Mouse (Mus musculus) gastrocnemius, adult 2 months (tissue): ENCODE data around the gene Pnkd. TPM values are rescaled to one million over a fixed set of nuclear protein-coding genes. Genes with fewer than 3 reads are reported as not detected.
A peak's percentile ranks its signal among the peaks of the same experiment; 100 is the strongest.

Experiments
- DNase-seq: peaks from one replicate; pipeline ENCODE4 v3.0.0; 2022
- H3K27ac ChIP-seq: fragments of 200-600 bp; 2 replicates; pipeline ENCODE4 v1.8.1; 2022; ENCODE audit warnings: mild to moderate bottlenecking
- H3K4me3 ChIP-seq: fragments of 200-600 bp; 2 replicates; pipeline ENCODE4 v1.8.1; 2022; ENCODE audit warnings: mild to moderate bottlenecking, moderate library complexity
- CTCF ChIP-seq: fragments of 200-600 bp; IDR thresholded peaks from 2 replicates; pipeline ENCODE4 v1.8.1; 2022; ENCODE audit warnings: antibody characterized with exemption, mild to moderate bottlenecking, moderate library complexity
- intact Hi-C: fragments of 180-260 bp; cut with DNase I; formaldehyde crosslinking; loops from one replicate; pipeline ENCODE4 v1.15.1; 2025
- total RNA-seq, 2 experiments: library from RNA; stranded (reverse); gene quantifications; 2 replicates each; pipeline ENCODE4 v1.2.3; 2021

Gene Pnkd
- total RNA-seq, 2 experiments from 2014 or later = 45.4 to 70.5 TPM

DNA sequence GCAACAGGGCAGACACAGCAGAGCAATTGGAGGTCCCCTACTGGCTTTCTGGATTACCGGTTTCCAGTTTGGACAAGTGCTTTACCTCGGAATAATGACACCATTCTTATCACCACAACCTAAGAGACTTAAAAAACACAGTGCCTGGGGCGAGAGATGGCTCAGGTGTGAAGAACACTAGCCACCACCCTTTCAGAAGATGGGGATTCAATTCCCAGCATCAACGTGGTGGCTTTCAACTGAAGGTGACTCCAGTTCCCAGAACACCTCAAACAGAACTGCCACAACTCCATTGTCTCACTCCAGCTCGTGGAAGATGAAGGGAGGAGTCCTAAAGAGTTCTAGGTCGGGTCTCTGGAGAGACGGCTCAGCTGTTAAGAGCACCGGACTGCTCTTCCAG is 100.8 kb downstream of the Pnkd start:
- intact Hi-C loops = loop anchor here (5.0 kb wide), 1 partner anchor 178 kb away; no protein-coding TSS in a partner anchor
- TF ChIP-seq CTCF = no peak
- Histone ChIP-seq H3K4me3 (no peak overlapping the region), H3K27ac (peak overlapping the region; percentile 98; the same call in 1 of the 2 replicates)
- no peak for DNase-seq

DNA sequence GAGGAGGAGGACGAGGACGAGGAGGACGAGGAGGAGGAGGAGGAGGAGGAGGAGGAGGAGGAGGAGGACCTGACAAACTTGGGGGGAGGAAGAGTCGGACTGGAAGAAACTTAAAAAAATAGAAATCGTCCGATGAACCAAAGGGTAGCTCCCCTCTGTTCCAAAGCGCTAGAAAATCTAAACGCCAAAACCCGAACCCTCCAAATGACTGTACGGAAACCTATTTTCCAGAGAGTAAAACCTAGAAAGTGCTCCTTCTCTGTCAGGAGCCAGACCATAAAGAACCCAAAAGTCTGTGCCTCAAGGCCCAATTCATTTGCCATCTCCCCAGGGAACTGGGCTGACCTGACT is 101.6 kb downstream of the Pnkd start:
- no peak for DNase-seq
- TF ChIP-seq CTCF = no peak
- intact Hi-C loops = loop anchor here (5.0 kb wide), 1 partner anchor 179 kb away; no protein-coding TSS in a partner anchor
- Histone ChIP-seq H3K4me3 (peak overlapping the region; percentile 69), H3K27ac (peak overlapping the region; percentile 98)

DNA sequence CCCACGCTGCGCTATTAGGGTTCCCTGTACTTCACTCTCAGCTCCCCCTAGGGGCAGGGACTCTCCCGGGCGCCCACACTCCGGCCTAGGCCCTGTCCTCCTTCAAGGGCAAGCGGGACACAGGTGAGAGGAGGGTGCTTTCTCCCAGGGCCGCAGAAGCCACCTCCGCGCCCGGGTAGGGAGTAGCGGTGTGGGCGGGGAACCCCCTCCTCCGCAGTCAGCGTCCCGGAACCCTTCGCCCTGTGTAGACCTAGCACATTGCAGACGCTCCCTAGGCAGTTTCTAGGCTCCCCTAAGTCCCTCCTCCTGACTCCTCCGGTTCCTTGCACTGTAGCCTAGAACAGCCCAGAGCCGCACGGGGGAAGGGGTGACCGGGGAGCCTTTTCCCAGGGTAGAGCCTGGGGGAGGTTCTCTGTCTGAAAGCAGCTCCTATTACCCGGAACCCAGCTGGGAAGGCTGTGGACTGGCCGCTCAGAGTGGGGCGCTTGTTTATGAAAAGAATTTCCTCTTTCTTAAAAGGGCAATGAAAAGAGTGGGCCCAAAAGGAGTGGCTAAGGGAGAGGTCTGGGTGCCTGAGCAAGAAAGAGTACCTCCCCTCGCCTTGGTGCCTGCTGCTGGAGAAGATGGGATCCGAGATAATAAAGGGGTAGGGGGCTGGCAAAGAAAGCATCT is 102.1 kb downstream of the Pnkd start:
- DNase-seq = peak; percentile 95
- Histone ChIP-seq H3K4me3 (peak overlapping the region; percentile 69), H3K27ac (peak overlapping the region; percentile 98)
- intact Hi-C loops = loop anchor here (5.0 kb wide), 1 partner anchor 180 kb away; no protein-coding TSS in a partner anchor
- peak; percentile 77 for TF ChIP-seq CTCF

DNA sequence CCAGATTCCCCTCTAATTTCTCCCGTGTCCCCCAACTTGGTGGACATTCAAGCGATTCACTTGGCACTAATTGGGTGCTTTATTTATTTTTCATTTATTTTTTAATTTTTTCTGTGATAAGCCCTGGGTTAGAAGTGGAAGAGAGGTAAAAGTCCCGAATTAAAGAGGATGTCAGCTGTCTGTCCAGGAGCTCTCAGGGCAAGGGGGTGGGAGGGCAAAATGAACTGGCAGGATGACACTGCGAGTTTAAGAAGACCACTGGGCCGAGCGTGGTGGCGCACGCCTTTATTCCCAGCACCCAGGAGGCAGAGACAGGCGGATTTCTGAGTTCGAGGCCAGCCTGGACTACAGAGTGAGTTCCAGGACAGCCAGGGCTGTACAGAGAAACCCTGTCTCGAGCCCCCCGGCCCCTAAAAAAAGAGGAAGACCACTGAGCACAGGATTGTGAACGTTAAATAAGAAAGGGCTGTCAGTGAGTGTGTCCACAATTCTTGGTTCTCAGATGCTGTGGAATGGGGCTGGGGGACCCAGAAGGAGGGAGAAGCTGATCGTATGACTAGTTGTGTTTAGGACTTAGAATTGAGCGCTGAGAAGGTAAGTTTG is 102.8 kb downstream of the Pnkd start:
- peak overlapping the region; percentile 69 for H3K4me3 ChIP-seq
- intact Hi-C loops = loop anchor here (5.0 kb wide), 1 partner anchor 180 kb away; no protein-coding TSS in a partner anchor
- no peak for DNase-seq
- no peak for TF ChIP-seq CTCF
- H3K27ac ChIP-seq = peak overlapping the region; percentile 98

DNA sequence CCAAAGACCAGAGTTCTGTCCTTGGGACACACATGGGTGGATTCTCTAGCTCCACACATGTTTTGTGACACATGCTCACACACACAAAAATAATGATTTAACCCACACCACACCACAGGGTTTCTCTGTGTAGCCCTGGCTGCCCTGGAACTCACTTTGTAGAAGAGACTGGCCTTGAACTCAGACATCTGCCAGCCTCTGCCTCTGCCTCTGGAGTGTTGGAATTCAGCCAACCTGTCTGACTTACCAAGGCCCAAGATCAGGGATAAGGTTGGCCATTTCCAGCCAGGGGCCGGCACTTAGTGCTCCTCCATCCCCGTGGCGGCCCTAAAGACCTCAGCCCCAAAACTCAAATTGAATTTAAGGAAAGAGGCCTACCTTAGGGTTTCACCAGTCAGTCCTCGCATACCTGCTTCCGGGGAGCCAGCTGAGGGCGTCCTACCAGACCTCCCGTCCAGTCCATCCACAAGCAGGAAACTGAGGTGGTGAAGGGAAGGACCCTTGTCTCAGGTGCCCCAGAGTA is 103.7 kb downstream of the Pnkd start:
- intact Hi-C loops = loop anchor here (5.0 kb wide), 1 partner anchor 181 kb away; no protein-coding TSS in a partner anchor
- no peak for DNase-seq
- no peak for TF ChIP-seq CTCF
- Histone ChIP-seq H3K4me3 (no peak overlapping the region), H3K27ac (peak overlapping the region; percentile 98)

DNA sequence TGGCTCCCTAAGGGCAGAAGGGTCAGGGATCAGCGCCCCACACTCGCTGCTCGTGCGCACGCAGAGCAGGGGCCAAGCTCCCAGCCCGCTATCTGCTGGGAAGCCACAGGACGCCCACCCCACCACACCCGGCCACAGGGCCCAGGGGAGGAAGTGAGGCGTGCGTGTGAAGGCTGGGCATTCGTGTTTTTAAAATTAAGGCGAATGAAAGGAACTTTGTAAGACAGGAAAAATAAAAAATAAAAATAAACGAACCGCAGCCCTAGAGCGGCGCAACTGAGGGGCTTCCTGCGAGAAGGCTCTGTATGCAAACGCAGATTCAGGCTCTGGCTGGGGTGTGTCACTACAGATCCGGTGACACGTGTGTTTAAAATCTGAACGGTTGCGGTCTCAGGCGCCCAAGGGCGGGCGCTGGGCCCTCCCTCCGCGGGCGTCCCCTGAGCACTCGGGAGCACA is 105.1 kb downstream of the Pnkd start:
- Histone ChIP-seq H3K27ac (peak overlapping the region; percentile 98), H3K4me3 (peak overlapping the region; percentile 99)
- intact Hi-C loops = loop anchor here (5.0 to 10.0 kb wide), 2 partner anchors 183 to 925 kb away; partner anchors contain the start of gene Dnpep
- no peak for TF ChIP-seq CTCF
- peak; percentile 58 for DNase-seq

DNA sequence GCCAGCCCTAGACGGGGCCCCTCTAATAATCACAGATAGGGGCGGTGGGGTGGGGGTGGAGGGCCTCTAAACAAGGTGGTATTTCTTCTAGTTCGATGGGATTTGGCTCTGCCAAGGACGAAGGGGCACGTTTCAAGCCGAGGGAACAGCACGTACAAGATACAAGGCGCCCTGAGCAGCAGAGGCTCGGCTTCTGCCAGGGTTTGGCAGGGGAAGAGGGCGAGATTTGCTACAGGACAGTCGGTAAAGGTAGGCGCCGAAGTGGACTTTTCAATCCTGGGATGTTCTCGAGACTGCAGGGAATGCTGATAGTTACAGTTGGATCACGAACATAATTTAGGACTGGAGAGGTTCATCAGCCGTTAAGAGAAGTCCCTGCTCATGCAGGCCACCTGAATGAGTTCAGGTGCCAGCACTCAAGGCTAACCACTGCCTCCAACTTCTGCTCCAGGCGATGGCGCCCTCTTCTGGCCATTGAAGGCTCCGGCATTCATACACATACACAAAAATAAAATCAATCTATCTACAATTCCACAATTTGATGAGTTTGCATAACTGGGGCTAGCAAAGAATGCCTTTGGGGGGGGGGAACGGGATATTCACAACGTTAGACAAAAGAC is 105.7 kb downstream of the Pnkd start:
- intact Hi-C loops = loop anchor here (10.0 kb wide), 1 partner anchor 924 kb away; the partner anchor contains the start of gene Dnpep
- TF ChIP-seq CTCF = peak; percentile 77
- Histone ChIP-seq H3K4me3 (peak overlapping the region; percentile 99), H3K27ac (peak overlapping the region; percentile 98)
- DNase-seq = peak; percentile 81

DNA sequence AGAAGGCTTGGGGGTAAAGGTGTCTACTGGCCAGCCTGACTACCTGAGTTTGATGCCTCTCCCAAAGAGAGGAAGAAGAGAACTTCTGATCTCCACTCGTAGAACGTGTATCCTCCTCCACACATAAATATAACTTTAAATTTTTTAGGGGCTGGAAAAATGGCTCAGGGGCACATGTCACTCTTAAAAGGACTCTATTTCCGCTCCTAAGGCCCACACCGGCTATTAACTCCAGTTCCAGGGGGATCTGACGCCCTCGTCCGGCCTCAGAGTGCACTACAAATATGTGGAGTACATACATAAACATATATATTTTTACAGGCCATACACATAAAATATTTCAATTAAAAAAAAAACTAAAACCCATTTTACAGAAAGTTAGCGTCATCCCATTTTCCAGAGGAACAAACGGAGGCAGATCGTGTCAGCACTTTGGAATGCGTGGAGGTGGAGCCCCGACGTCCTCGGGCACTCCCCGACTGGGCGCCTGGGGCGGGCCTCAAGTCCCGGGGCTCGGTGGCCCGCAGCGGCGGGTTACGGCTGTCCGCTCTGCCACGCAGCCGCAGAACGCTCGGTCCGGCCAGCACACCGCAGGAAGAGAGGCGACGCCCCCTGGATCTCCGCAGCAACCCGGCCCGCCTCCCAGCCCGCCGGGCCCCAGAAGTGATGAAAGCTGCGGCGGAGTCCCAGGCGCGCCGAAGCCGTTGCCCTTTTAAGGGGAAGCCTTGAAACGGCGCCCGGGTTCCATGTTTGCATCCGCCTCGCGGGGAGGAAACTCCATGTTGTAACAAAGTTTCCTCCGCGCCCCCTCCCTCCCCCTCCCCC is 106.4 kb downstream of the Pnkd start, which contains the start of gene Ctdsp1:
Ctdsp1 (plus strand) TSS at position 586 of the 825 bp plus-strand sequence.
- no peak for TF ChIP-seq CTCF
- peak within 1 kb of the TSS; percentile 98 for H3K27ac ChIP-seq
- H3K4me3 ChIP-seq = peak within 1 kb of the TSS; percentile 99
- intact Hi-C loops = loop anchor here (10.0 kb wide), 1 partner anchor 924 kb away; the partner anchor contains the start of gene Dnpep
- DNase-seq = peak; percentile 100

DNA sequence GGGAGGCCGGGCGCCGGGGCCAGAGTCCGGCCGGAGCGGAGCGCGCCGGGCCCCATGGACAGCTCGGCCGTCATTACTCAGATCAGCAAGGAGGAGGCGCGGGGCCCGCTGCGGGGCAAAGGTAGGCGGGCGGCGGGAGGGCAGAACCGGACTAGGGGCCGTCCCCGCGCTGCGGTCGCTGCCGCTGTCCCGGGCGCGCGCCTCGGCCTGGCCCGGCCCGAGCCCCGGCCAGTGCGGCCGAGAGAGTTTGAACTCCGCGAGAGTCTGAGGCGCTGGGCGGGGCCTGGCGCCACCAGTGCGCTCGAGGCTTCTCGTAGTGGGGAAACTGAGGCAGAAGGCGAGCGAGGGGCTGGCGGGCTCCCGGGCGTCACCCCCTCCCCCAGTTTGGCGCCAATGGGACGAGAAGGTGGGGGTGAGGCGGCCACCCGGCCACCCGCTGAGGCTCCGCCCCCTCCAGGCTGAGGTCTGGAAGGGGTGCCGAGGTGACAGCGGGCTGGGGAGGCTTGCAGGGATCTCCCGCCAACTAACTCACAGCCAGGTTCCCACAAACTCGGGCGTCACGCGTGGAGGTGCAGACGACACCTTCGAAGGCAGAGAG is 107.2 kb downstream of the Pnkd start:
- Histone ChIP-seq H3K27ac (peak overlapping the region; percentile 98), H3K4me3 (peak overlapping the region; percentile 99)
- TF ChIP-seq CTCF = no peak
- intact Hi-C loops = loop anchor here (10.0 kb wide), 1 partner anchor 923 kb away; the partner anchor contains the start of gene Dnpep
- DNase-seq = peak; percentile 90

DNA sequence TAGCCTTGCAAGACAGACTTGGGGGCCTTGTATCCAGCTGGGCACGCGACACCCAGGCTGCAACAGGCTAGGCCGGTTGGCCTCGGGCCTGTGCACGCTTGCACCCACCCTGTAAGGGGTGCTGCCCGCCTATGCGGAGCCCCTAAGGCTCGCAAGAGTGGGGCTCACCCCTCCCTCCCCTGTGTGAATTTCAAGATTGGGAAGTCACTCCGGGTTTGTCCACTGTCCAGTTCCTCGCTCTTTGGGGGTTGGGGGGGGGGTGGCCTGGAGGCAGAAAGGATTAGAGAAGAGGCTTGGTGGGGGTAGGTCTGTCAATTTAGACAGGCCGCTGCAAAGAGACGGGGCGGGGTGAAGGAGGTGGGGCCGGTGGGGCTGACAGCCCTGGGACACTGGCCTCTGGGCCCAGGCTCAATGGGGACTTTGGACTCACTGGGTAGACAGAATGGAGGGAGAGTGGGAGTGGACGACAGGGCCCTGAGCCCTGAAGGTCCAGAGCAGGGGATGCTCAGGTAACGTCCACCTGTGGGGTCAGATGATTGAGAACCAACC is 107.8 kb downstream of the Pnkd start:
- Histone ChIP-seq H3K4me3 (peak overlapping the region; percentile 99), H3K27ac (peak overlapping the region; percentile 98)
- peak; percentile 49 for DNase-seq
- intact Hi-C loops = loop anchor here (10.0 kb wide), 1 partner anchor 922 kb away; the partner anchor contains the start of gene Dnpep
- TF ChIP-seq CTCF = no peak

DNA sequence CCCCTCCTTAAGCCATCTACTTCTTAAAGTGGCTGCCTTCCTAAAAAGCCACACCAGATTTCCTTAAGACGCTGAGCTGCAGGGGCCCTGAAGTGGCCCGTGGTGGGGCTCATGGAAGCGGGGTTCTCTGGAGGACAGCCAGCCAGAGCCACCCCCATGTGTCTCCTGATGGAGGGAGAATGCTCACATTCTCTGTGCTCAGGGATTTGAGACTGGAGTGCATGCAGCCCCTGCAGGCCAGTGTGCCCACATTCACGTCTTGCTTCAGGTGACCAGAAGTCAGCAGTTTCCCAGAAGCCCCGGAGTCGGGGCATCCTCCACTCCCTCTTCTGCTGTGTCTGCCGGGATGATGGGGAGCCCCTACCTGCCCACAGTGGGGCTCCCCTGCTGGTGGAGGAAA is 108.3 kb downstream of the Pnkd start:
- peak overlapping the region; percentile 99 for H3K4me3 ChIP-seq
- no peak for TF ChIP-seq CTCF
- DNase-seq = no peak
- peak overlapping the region; percentile 98 for H3K27ac ChIP-seq
- intact Hi-C loops = loop anchor here (10.0 kb wide), 1 partner anchor 922 kb away; the partner anchor contains the start of gene Dnpep
